Mouse (Mus musculus) naive thymus-derived CD4-positive, alpha-beta T cell, adult 2 months (primary cell): ENCODE measurements around the gene H2-Q4.
"Not testable (repeated sequence)": the region's sequence is repeated elsewhere in the genome, so short reads cannot be mapped to it uniquely, and the experiment has no call there.

Experiments used
- DNase-seq: peaks from one replicate; pipeline ENCODE4 v3.0.0-alpha.2; 2011; ENCODE audit warnings: low read depth

Gene H2-Q4

GRCm38 (mm10) chr17:35379369-35379728 lies at the start of gene H2-Q4:
Gene H2-Q4, plus strand, starts transcription at chr17:35379617.
- peak; percentile 97 for DNase-seq

- not testable (repeated sequence) for DNase-seq
Measured at GRCm38 (mm10) chr17:35329714-35330113, 49.7 kb upstream of the H2-Q4 start.

GRCm38 (mm10) chr17:35331546-35331945 lies 47.9 kb upstream of the H2-Q4 start:
- not testable (repeated sequence) for DNase-seq

- peak; percentile 48 for DNase-seq
Measured at GRCm38 (mm10) chr17:35342071-35342671, 37.2 kb upstream of the H2-Q4 start, which contains the start of gene H2-Q2. Gene H2-Q2, plus strand, starts transcription at chr17:35342242.

- DNase-seq = peak; percentile 52
Measured at GRCm38 (mm10) chr17:35342711-35343476, 36.5 kb upstream of the H2-Q4 start.

- not testable (repeated sequence) for DNase-seq
Measured at GRCm38 (mm10) chr17:35347659-35348058, 31.8 kb upstream of the H2-Q4 start.

- peak; percentile 65 for DNase-seq
Measured at GRCm38 (mm10) chr17:35353275-35353674, 26.1 kb upstream of the H2-Q4 start.

- peak; percentile 44 for DNase-seq
Measured at GRCm38 (mm10) chr17:35354071-35354470, 25.3 kb upstream of the H2-Q4 start.

GRCm38 (mm10) chr17:35357086-35357485 lies 22.3 kb upstream of the H2-Q4 start:
- no peak for DNase-seq

GRCm38 (mm10) chr17:35358763-35359469 lies 20.5 kb upstream of the H2-Q4 start:
- DNase-seq = peak; percentile 29

- DNase-seq = peak; percentile 68
Measured at GRCm38 (mm10) chr17:35359470-35359862, 20.0 kb upstream of the H2-Q4 start.

- DNase-seq = peak; percentile 76
Measured at GRCm38 (mm10) chr17:35379729-35380451, 473 bp downstream of the H2-Q4 start.

- DNase-seq = peak; percentile 81
Measured at GRCm38 (mm10) chr17:35389796-35390195, 10.4 kb downstream of the H2-Q4 start.

GRCm38 (mm10) chr17:35392671-35393070 lies 13.3 kb downstream of the H2-Q4 start:
- DNase-seq = peak; percentile 4

- DNase-seq = not testable (repeated sequence)
Measured at GRCm38 (mm10) chr17:35393864-35394800, 14.7 kb downstream of the H2-Q4 start.

- not testable (repeated sequence) for DNase-seq
Measured at GRCm38 (mm10) chr17:35396956-35397355, 17.5 kb downstream of the H2-Q4 start.

- DNase-seq = not testable (repeated sequence)
Measured at GRCm38 (mm10) chr17:35413057-35413456, 33.6 kb downstream of the H2-Q4 start.

- not testable (repeated sequence) for DNase-seq
Measured at GRCm38 (mm10) chr17:35415273-35416129, 36.1 kb downstream of the H2-Q4 start.

- no peak for DNase-seq
Measured at GRCm38 (mm10) chr17:35418772-35419171, 39.4 kb downstream of the H2-Q4 start.

- DNase-seq = not testable (repeated sequence)
Measured at GRCm38 (mm10) chr17:35419564-35419963, 40.1 kb downstream of the H2-Q4 start.
